Mouse (Mus musculus): ENCODE results near the gene Rgs12.

DNA sequence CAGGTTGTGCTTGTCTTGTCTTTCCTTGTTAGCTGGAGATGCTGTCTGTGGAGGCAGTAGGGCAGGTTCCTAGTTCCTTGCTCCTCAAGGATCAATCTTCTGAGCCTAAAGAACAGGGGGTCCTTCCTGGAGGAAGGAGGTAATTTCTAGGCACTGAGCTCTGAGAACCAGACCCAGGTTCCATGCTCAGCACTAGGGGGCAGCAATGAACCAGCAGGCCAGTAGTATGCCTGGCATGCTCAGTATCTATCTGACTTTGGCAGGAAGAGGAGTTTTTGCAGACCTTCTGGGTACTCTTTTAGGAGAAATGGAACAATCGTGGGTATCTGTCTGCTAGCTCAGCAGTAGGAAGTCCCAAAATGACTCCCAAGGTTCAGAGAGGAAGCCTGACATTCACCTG is 33.4 kb upstream of the Rgs12 start:
- TF ChIP-seq HCFC1 (IDR thresholded peaks at IDR 0.05; ENCODE audit: borderline replicate concordance, insufficient read depth, low read length) (no peak), MAFK (IDR thresholded peaks at IDR 0.05; ENCODE audit: insufficient read depth, low read depth, low read length) (no peak)
